Mouse (Mus musculus): ENCODE results near the gene Atp1b2. TPM values are rescaled to one million over a fixed set of nuclear protein-coding genes. Genes with fewer than 3 reads are reported as not detected.

Gene Atp1b2
- polyA plus RNA-seq, 1 experiment from 2014 or later: 6.9 TPM

DNA sequence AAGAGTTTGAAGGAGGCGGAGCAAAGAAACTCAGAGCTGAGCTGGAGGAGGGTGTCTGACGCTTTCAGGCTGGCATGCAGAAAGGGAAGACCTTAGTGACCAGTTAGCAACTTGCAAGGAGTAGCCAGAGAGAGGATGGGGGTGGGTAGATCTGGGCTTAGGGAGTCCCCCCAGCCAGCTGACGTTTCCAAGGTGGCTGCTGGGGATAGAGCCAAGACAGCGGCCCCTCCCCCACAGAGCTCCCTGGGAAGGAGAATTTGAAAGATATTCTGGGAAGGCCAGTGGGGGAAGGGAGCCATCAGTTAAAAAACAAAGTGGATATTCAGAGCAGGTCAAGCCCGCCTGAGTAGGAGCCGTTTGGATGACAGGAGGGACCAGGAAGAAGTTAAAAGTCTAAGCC, 5.6 kb downstream of the Atp1b2 start:
- peak overlapping the region; percentile 3; the same call in 1 of the 2 replicates for H3K9ac ChIP-seq
- peak overlapping the region; percentile 86 for H3K27ac ChIP-seq (ENCODE audit: low read depth)
- H3K9me3 ChIP-seq (ENCODE audit: low read depth, low read length): no peaks in the 10 kb centered on the region
- WGBS: 5% methylated on average over 6 of the region's 6 CpGs
- no peak overlapping the region for H3K4me3 ChIP-seq (ENCODE audit: low read depth, low read length)
- ATAC-seq (ENCODE audit: insufficient read depth): peak; percentile 76
- no peaks in the 10 kb centered on the region; the same call in 1 of the 2 replicates for H3K36me3 ChIP-seq (ENCODE audit: insufficient read depth)
- H3K27me3 ChIP-seq (ENCODE audit: insufficient read depth, low read length): peaks cover 10% of the 10 kb centered on the region; the same call in 1 of the 2 replicates
- no peak for TF ChIP-seq CTCF (IDR thresholded peaks at IDR 0.05; ENCODE audit: low read depth)
- peak overlapping the region; percentile 45 for H3K4me2 ChIP-seq
- peaks cover 33% of the 10 kb centered on the region for H3K4me1 ChIP-seq (ENCODE audit: insufficient read depth)
- peak; percentile 91 for DNase-seq

DNA sequence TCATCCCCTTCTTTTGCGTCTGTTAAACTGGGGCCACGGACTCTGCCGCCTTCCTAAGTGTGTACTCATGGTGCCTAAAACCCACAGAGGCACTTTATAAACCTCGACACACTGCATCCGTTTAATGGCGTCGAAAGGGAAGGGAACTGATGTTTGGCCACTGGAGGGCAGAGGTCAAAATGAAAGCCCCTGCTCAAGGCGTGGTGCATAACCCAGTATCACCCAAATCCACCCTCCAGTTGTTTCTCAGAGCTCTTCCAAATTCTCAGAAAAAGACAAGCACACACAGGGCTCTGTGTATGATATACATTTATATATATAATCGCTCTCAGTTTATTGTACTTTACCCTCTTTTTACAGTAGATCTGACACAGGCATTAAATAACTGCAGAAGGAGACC, 6.3 kb downstream of the Atp1b2 start:
- Histone ChIP-seq H3K27me3 (ENCODE audit: insufficient read depth, low read length) (peaks cover 5% of the 10 kb centered on the region; the same call in 1 of the 2 replicates), H3K9ac (0 out of 2 replicates have a peak overlapping the region, but pooled peaks have one; percentile 3), H3K27ac (ENCODE audit: low read depth) (peak overlapping the region; percentile 86; the same call in 1 of the 2 replicates), H3K4me2 (peak overlapping the region; percentile 45), H3K9me3 (ENCODE audit: low read depth, low read length) (no peaks in the 10 kb centered on the region), H3K4me1 (ENCODE audit: insufficient read depth) (peaks cover 27% of the 10 kb centered on the region), H3K36me3 (ENCODE audit: insufficient read depth) (peaks cover 3% of the 10 kb centered on the region; the same call in 1 of the 2 replicates), H3K4me3 (ENCODE audit: low read depth, low read length) (no peak overlapping the region)
- TF ChIP-seq CTCF (IDR thresholded peaks at IDR 0.05; ENCODE audit: low read depth): peak; percentile 23; the same call in 1 of the 2 replicates
- ATAC-seq (ENCODE audit: insufficient read depth): no peak
- no peak for DNase-seq
- 15% methylated on average over 9 of the region's 9 CpGs for WGBS

DNA sequence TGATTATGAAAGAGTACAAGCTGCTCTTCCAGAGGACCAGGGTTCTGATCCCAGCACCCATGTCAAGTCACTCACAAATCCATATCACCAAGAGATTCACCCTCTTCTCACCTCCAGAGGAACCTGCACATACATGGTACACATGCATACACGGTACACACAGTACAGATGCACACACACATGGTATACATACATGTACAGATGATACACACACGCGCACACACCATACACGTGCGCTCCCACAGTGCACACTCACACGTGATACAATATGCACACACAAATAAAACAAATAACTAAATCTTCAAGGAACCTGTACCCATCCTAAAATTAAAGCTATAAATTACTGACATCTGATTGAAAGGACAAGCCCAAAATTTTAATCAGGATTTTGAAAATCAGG, 10.9 kb downstream of the Atp1b2 start:
- DNase-seq: no peak
- Histone ChIP-seq H3K4me1 (ENCODE audit: insufficient read depth) (peaks cover 6% of the 10 kb centered on the region), H3K27me3 (ENCODE audit: insufficient read depth, low read length) (no peaks in the 10 kb centered on the region), H3K9me3 (ENCODE audit: low read depth, low read length) (no peaks in the 10 kb centered on the region), H3K4me2 (no peak overlapping the region), H3K4me3 (ENCODE audit: low read depth, low read length) (no peak overlapping the region), H3K9ac (no peak overlapping the region), H3K36me3 (ENCODE audit: insufficient read depth) (peaks cover 43% of the 10 kb centered on the region), H3K27ac (ENCODE audit: low read depth) (no peak overlapping the region)
- TF ChIP-seq CTCF (IDR thresholded peaks at IDR 0.05; ENCODE audit: low read depth): no peak
- WGBS: 95% methylated on average over 6 of the region's 6 CpGs
- no peak for ATAC-seq (ENCODE audit: insufficient read depth)

- H3K4me2 ChIP-seq: no peak overlapping the region
- no peaks in the 10 kb centered on the region for H3K27me3 ChIP-seq (ENCODE audit: insufficient read depth, low read length)
- H3K4me1 ChIP-seq (ENCODE audit: insufficient read depth): no peaks in the 10 kb centered on the region
- DNase-seq (no peak), ATAC-seq (ENCODE audit: insufficient read depth) (no peak)
- no peak overlapping the region for H3K27ac ChIP-seq (ENCODE audit: low read depth)
- TF ChIP-seq CTCF (IDR thresholded peaks at IDR 0.05; ENCODE audit: low read depth): no peak
- H3K9ac ChIP-seq: no peak overlapping the region
- H3K36me3 ChIP-seq (ENCODE audit: insufficient read depth): peaks cover 64% of the 10 kb centered on the region
- no peaks in the 10 kb centered on the region for H3K9me3 ChIP-seq (ENCODE audit: low read depth, low read length)
- 80% methylated on average over 4 of the region's 4 CpGs for WGBS
- no peak overlapping the region for H3K4me3 ChIP-seq (ENCODE audit: low read depth, low read length)
Observed at GRCm38 (mm10) chr11:69592799-69593198, 12.9 kb downstream of the Atp1b2 start.

DNA sequence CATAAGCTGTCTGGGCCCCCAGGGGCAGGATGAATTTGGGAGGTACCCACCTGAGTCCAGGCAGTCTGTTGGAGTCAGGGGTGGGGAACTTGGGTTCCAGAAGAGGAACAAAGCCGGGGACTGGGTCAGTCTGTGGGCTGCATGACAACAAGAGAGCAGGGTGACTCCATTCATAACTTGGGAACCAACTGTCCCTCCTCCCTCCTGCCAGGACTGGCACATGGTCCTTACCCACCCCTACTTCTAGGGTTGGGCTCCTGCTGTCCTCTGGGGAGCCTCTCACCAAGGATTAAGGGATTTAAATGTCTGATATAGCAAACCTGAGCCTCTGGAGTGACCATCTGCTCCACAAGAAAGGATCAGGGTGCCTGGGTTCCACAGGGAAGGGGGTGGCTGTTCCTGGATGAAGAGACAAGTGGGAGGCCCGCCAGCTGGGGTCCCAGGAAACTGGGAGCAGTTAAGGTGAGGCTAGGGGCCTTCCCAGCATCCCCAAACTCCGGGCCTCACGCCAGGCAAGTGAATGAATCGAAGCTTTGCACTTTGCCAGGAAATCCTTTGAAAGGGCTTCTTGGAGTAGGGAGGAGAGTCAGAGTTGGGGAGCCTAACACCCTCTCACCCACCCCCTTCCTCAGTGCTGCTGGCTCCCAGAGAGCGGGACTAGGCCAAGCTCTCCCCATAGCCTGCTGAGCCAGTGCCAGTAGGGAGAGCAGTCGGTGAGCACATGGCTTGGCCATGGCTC, 13.7 kb downstream of the Atp1b2 start:
- WGBS: 77% methylated on average over 7 of the region's 7 CpGs
- TF ChIP-seq CTCF (IDR thresholded peaks at IDR 0.05; ENCODE audit: low read depth): no peak
- Histone ChIP-seq H3K27me3 (ENCODE audit: insufficient read depth, low read length) (no peaks in the 10 kb centered on the region), H3K36me3 (ENCODE audit: insufficient read depth) (peaks cover 71% of the 10 kb centered on the region), H3K4me2 (no peak overlapping the region), H3K9ac (no peak overlapping the region), H3K4me1 (ENCODE audit: insufficient read depth) (no peaks in the 10 kb centered on the region), H3K9me3 (ENCODE audit: low read depth, low read length) (no peaks in the 10 kb centered on the region), H3K27ac (ENCODE audit: low read depth) (no peak overlapping the region), H3K4me3 (ENCODE audit: low read depth, low read length) (no peak overlapping the region)
- no peak for DNase-seq
- ATAC-seq (ENCODE audit: insufficient read depth): no peak

GRCm38 (mm10) chr11:69591424-69591823, 14.3 kb downstream of the Atp1b2 start:
- Histone ChIP-seq H3K4me1 (ENCODE audit: insufficient read depth) (no peaks in the 10 kb centered on the region), H3K27me3 (ENCODE audit: insufficient read depth, low read length) (no peaks in the 10 kb centered on the region), H3K4me3 (ENCODE audit: low read depth, low read length) (no peak overlapping the region), H3K9me3 (ENCODE audit: low read depth, low read length) (no peaks in the 10 kb centered on the region), H3K27ac (ENCODE audit: low read depth) (no peak overlapping the region), H3K4me2 (no peak overlapping the region), H3K36me3 (ENCODE audit: insufficient read depth) (peaks cover 75% of the 10 kb centered on the region), H3K9ac (no peak overlapping the region)
- ATAC-seq (ENCODE audit: insufficient read depth): no peak
- no peak for TF ChIP-seq CTCF (IDR thresholded peaks at IDR 0.05; ENCODE audit: low read depth)
- WGBS: 75% methylated on average over 3 of the region's 3 CpGs
- DNase-seq: no peak

DNA sequence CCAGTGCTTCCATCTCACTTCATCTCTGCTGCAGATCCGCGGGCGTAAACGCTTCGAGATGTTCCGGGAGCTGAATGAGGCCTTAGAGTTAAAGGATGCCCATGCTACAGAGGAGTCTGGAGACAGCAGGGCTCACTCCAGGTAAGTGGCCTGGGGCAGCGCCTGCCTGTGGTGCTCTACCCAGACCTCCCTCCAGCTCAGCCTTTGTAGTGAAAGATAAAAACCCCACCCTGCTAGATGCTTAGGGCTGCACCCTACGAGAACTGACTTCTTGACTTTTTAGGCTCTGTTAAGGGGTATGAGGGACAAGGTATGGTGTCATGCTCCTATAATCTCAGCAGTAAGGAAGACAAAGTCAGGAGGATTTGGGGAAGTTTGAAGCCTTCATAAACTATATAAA, 15.1 kb downstream of the Atp1b2 start:
- Histone ChIP-seq H3K36me3 (ENCODE audit: insufficient read depth) (peaks cover 75% of the 10 kb centered on the region), H3K27ac (ENCODE audit: low read depth) (no peak overlapping the region), H3K9me3 (ENCODE audit: low read depth, low read length) (no peaks in the 10 kb centered on the region), H3K27me3 (ENCODE audit: insufficient read depth, low read length) (no peaks in the 10 kb centered on the region), H3K4me1 (ENCODE audit: insufficient read depth) (no peaks in the 10 kb centered on the region), H3K4me2 (no peak overlapping the region), H3K9ac (no peak overlapping the region), H3K4me3 (ENCODE audit: low read depth, low read length) (no peak overlapping the region)
- no peak for TF ChIP-seq CTCF (IDR thresholded peaks at IDR 0.05; ENCODE audit: low read depth)
- 89% methylated on average over 8 of the region's 8 CpGs for WGBS
- ATAC-seq (ENCODE audit: insufficient read depth) (no peak), DNase-seq (no peak)
